Mouse (Mus musculus): Measurements from ENCODE around the gene Tusc2. TPM values are rescaled to one million over a fixed set of nuclear protein-coding genes. Genes with fewer than 3 reads are reported as not detected.

Gene Tusc2
- total RNA-seq (2021) = 10 to 100 TPM; 35.2 to 35.4 TPM
- long read RNA-seq, experiment 1, transcript Tusc2-201 (3 exons, 1,665 nt) = major isoform, 41 of 65 reads
- long read RNA-seq, experiment 1, partial matches to known transcripts = 4 of 65 reads
- long read RNA-seq, experiment 1, other reads (novel, unspliced or antisense) = 20 of 65 reads
- long read RNA-seq, experiment 2, transcript Tusc2-201 (3 exons, 1,665 nt) = major isoform, 34 of 35 reads
- long read RNA-seq, experiment 2, partial matches to known transcripts = 0 of 35 reads
- long read RNA-seq, experiment 2, other reads (novel, unspliced or antisense) = 1 of 35 reads

DNA sequence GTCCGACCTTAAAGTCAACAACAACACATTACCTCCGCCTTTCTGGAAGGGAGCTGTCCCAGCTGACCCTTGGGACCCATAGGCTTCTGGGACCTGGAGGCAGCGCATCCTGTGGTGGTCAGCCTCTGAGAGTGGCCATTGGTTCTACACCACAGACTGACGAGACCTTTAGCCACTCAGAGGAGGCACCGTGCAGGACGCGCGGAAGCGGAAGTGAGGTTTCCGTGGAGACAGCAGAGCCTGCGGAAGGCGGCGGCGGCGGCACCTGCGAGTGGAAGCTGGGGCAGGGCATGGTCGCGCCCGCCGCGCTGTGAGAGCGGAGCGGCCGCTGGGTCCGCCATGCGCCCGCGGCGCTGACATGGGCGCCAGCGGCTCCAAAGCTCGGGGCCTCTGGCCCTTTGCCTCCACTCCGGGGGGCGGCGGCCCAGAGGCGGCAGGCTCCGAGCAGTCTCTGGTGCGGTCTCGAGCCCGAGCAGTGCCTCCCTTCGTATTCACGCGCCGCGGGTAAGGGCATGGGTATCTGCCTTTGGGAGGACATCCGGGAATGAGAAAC lies at the start of gene Tusc2:
Tusc2 (plus strand) TSS at position 227 of the 553 bp plus-strand sequence.
- peak; percentile 96 for DNase-seq

DNA sequence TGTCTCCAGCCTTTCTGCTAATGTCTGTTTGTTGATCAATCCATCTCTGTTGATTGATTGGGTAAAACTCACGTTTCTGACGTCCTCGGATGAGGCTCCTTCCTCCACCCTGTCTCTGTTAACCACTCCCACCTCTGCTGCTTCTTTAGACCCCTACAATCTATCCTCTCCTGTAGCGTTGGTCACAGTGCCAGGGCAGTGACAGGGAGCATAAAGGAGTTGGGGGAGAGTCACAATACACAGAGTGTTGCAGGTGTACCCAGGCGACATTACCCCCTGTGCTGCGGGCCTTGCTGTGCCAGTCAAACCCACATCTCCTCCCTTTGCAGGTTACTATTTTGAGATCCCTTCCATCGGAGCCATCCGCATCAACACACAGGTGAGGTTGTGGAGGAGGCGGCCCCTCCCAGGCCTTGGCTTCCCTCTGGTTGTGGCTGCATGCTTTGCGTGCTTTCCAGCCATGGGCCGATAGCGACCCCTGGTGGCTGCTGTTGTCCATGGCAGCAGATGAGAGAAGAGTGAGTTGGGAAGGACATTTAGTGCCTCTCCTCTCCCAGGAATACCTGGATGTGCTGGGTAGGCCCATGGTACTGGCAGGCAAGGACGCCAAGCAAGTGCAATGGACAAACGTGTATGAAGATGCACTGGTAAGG lies 48.6 kb upstream of the Tusc2 start:
- DNase-seq = peak; percentile 91

DNA sequence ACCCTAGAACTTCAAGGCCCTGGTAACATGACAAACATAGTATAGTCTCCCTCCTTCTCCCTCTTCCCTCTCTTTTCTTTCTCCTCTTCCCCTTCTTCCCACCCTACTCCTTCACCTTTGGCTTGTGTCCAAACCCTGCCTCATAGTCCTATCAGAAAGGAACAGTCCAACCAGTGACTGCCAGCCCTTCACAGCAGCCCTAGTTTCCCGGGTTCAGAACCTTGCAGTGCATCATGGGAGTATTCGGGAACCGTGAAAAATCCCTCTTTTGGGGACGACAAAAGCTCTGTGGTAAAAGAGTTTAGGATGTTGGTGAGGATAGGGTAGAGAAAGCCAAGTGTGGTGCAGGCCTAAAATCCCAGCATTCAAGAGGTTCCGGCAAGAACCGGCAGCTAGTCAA lies 42.7 kb upstream of the Tusc2 start:
- DNase-seq = no peak

DNA sequence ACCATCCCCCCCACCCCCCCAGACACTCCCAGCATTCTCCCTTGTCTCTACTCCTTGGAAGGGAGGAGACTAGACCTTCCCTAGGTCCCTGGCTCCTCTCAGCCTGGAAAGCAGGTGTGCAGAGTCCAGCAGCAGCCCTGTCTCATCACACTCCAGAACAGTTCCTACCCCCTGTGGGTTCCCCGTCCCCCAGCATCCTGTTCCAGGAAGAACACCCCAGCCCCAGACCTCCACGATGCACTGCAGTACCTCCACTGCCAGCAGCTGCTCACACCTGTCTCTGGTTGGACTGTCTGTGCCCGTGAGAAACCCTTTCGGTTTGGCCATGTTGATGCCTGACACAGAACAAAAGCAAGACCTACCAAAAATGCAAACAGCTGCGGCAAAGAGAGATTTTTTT lies 41.9 kb upstream of the Tusc2 start:
- DNase-seq = no peak

DNA sequence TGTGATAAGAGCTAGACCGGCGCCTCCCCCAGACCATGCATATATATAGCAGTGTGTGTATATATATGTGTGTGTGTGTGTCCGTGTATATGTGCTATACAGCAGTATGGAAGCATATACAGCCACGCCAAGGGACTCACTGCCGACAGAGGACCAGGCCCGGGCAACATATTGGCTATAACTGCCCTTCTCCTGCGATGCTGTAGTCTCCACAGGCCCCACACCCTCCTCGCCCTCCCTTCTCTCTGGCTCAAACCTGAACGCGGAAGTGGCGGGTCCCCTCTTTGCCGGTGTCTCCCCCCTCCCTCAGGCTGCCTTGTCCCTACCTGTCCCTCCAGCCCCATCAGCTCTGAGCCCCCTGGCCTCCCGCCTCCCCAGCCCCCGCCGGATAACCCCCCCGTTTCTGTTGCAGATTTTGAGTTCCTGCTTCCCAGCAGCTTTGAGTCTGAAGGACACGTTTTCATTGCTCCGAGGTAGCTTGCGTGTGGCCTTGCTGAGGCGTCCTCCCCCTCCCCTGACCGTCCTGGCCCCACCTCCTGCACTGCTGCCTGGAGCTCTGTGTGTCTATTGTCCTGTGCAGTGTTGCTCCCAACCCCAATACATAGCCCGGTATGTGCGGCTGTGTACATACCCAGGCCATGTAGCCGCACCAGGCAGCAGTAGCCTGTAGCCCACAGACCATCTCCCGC lies 41.2 kb upstream of the Tusc2 start:
- DNase-seq = peak; percentile 65

DNA sequence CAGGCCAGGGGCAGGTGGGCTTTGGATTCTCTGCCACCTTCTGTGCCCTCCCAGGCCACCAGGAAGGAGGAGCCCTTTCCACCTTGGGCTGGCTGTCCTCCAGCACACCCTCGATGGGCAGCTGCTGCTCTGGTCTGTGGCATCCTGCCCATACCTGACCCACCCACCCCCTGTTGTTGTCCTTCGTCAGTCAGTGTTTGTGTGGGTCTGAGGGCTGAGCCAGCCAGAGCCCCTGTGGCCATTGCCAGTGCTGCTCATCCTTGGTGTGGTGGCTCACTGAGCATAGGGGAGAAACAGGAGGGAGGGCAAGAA lies 40.7 kb upstream of the Tusc2 start:
- no peak for DNase-seq

DNA sequence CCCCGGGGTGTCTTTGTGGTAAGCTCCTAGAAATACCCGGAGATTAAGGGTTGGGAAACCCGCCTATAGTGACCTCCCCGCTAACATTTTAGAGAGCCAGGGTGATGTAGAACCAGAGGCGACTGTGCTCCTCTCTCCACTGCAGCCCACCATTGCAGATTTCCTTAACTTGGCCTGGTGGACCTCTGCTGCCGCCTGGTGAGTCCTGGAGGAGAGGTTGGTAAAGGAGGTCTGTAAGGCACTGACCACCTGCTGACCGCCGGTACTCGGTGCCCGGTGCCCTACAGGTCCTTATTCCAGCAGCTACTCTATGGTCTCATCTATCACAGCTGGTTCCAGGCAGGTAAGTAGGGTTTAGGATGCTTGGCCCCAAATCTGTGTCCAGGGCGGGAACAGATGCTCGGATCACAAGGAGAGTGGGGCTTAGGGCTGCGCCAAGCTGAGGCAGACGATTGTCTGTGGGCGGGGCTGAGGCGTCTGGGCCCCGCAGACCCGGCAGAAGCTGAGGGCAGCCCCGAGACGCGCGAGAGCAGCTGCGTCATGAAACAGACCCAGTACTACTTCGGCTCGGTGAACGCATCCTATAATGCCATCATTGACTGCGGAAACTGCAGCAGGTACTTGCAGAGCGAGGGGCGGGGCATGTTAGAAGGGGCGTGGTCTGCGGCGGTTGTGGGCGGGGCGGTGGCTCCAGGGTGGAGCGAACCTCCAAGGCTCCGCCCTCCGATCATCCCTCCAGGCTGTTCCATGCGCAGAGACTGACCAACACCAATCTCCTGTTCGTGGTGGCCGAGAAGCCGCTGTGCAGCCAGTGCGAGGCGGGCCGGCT lies 36.6 kb upstream of the Tusc2 start:
- peak; percentile 91 for DNase-seq

DNA sequence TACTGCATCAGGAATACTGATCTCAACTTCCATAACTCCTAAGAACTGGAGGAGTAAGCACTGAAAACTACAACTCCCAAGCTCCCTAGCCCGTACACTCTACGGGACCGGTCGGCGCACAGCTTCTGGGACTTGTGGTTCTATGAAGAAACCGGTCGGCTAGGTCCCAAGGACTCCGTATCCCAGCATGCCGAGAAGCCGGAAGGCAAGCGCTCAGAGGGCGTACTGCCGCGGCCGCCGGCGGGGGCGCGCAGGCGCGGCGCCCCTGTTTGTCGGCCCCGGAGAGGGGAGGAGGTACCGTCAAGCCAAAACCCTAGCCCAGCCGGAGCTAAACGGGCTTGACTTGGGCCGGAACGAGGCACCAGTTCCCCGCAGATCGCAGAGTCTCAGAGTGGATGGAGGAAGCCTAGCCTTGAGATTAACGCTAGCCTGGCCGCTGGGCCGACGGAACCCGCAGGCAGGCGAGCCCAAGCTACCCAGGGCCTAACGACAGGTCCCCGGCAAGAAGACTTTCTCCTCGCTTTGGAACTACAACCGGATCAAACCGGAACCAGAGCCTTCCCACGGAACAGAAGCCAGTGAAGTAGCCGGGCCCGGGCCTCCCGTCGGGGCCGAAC lies 29.2 kb upstream of the Tusc2 start, which contains the start of gene Tmem115:
Tmem115 (plus strand) TSS at position 155 of the 617 bp plus-strand sequence.
- DNase-seq = peak; percentile 92

DNA sequence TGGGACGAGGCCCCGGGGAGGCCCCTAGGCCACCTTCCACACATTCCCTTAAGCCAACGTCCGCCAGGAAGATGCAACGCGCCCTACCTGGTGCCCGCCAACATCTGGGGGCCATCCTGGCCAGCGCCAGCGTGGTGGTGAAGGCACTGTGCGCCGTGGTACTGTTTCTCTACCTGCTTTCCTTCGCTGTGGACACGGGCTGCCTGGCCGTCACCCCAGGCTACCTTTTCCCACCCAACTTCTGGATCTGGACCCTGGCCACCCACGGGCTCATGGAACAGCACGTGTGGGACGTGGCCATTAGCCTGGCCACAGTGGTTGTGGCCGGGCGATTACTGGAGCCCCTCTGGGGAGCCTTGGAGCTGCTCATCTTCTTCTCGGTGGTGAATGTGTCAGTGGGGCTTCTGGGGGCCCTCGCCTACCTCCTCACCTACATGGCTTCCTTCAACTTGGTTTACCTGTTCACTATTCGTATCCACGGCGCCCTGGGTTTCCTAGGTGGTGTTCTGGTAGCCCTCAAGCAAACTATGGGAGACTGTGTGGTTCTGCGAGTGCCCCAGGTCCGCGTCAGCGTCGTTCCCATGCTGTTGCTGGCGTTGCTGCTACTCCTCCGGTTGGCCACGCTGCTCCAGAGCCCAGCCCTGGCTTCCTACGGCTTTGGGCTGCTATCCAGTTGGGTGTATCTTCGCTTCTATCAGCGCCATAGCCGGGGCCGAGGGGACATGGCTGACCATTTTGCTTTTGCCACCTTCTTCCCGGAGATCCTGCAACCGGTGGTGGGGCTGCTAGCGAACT lies 28.4 kb upstream of the Tusc2 start:
- peak; percentile 58 for DNase-seq

DNA sequence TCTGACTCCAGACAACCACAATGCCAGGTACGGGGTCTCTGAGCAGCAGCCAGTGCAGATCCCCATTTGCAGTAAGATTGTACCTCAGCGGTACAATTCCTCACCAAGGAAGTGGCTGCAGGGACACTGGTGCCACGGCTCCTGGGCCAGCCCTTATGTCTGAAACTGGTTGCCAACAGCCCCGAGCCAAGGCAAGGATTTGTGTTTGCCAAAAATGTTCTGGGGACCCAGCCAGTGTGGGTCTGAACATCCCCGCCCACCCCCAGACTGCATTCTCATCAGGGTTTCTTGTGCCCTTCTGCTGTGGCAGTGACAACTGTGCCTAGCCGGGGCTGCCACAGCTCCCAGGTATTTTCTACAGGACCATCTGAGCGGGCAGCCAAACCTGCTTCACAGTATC lies 24.8 kb upstream of the Tusc2 start:
- no peak for DNase-seq

DNA sequence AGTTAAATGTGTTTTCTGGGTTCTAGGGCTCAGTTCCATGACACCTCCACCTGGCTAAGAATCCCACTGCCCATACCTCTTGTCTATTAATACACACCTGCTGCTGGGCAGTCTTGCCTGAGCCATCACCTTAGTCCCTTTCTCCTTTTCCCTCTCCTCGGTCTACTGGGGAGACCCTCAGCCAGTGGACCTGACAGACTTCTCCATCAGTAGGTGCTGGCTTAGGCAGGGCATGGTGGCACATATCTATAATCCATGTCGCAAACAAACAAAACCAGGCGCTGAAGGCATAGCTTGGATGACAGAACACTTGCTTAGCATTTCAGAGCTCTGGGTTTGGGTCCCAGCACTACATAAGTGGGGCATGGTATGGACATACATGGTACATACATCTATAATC lies 24.3 kb upstream of the Tusc2 start:
- no peak for DNase-seq

DNA sequence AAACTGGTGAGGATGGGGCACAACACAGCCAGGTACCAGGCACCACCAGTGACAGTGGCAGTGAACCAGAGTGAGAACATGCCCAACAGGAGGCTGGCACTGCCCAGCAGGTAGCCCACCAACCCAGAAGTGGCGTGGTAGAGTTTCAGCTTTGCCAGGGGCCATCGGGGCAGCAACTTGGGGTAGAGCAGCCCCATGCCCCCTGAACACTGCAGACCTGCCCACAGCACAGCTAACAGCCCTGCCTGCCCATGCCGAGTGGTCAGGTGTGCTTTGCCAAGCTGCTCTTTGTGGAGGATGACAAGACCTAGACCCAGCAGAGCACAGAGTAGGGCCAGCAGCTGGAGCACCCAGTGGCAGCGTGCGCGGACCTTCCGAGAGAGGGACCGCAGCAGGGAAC lies 23.1 kb upstream of the Tusc2 start:
- no peak for DNase-seq

DNA sequence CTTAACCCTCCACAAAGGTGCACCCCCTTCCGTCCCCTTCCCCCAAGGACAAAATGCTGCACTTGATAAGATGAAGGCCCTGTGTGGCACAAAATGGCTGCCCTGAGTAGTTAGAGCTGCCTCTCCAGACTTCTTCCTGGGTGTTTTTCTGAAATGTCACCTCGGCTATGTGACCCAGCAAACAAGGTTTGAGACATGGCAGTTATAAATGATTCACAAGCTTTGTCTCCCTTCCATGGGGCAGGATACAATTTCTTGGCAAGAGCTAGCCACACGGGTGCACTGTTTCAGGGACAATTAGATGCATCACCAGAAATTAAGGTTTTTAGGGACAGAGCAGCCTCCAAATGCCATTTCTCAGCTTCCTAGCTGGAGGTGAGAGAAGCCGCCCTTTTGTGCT lies 22.6 kb upstream of the Tusc2 start:
- no peak for DNase-seq

DNA sequence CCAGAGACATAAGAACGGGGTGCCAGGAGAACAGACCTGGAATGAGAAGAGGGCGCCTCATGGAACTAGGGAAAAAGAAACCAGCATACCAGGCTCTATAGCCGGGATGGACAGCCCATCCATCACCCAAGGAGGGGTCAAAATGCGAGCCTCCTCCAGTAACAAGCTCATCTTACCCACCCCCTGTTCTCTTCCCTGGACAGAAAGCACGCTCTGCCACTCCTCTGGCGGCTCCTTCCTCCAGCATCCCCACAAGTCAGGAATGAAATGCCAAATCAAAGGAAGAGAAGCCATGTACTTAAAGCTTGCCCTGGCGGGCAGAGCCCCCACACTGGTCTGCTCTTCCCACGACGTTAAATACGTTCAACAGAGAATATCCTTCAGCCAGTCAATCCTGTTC lies 22.1 kb upstream of the Tusc2 start:
- no peak for DNase-seq

DNA sequence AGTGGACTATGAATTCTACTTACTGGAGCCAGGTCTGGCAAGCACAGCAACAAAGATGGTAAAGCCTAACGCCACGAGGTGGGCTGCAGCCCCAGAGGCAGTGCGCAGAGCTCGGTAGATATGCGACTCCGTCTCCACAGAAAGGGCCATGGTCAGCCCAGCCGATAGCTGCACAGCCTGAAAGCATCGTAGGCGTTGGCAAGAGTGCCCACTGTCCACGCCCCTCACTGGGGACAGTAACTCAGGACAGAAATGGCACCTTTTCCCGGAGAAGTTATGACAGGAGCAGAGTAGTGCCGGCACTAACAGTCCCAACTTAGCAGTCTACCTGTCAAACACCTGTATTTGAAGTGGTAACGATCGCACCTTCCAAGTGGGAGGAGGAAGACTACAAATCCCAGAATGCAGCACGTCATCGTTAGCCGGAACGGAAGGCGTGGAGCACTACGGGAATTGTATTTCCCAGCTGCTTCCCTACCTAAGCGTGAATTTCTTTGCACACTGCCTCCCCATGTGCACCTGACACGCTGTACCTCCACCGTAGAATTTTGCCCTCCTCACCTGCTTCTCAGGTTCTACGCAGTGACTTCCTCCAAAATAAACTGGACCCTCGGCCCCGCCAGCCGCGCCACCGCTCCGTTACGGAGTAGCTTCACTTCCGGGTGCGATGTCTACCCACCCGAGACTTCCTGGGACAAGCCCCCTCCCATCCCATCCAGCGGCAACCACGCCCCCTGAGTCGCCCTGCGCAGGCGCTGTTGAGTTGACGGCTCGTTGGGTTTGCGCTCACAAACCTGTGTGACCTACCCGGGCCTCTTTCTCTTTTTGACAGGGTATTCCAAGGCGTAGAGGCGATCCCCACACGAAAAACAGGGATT lies 21.3 kb upstream of the Tusc2 start, which contains the start of the genes Cyb561d2 and Nprl2:
Cyb561d2 (minus strand) TSS at position 720 of the 878 bp plus-strand sequence.
Nprl2 (plus strand) TSS at position 753 of the 878 bp plus-strand sequence.
- peak; percentile 96 for DNase-seq

DNA sequence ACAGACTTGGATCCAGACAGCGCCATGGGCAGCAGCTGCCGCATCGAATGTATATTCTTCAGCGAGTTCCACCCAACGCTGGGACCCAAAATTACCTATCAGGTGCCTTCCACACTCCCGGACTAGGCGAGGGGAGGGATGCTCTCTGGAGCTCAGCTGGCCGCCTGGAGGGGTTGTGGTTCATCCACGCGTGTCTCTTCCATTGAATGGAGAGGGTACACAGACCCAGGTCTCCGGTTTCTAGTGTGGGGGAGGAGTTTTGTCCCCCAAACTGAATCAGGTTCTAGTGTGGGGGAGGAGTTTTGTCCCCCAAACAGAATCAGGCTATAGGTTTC lies 20.7 kb upstream of the Tusc2 start:
- no peak for DNase-seq

DNA sequence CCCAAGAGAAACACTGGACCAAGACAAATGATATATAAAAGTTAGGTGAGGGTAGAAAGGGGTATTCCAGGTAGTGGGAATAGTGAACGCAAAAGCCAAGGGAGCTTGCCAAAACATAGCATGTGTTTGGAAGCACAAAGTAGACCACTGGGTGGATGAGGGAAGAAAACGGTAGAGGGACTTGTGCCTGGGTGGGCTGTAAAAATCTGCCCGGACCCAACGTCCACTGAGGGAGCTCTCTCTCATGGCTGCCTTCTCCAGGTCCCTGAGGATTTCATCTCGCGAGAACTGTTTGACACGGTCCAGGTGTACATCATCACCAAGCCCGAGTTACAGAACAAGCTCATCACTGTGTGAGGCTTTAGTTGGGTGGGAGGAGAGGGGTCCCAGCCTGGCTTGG lies 20.3 kb upstream of the Tusc2 start:
- DNase-seq = no peak

DNA sequence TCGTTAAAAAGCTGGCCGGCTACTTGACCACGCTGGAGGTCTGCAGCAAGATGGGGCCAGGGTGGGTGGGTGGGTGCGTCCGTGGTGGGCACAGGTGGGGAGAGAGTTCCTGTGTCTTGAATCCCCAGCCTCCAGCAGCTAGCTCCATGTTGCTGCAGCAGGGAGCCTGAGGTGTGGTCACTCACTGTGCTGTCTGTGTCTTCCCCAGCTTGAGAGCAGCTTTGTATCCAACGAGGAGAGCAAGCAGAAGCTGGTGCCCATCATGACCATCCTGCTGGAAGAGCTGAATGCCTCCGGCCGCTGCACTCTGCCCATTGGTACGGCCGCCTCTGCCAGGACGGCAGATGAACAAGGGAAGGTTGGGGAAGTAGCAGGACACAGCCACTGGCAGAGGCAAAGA lies 19.8 kb upstream of the Tusc2 start:
- DNase-seq = no peak

DNA sequence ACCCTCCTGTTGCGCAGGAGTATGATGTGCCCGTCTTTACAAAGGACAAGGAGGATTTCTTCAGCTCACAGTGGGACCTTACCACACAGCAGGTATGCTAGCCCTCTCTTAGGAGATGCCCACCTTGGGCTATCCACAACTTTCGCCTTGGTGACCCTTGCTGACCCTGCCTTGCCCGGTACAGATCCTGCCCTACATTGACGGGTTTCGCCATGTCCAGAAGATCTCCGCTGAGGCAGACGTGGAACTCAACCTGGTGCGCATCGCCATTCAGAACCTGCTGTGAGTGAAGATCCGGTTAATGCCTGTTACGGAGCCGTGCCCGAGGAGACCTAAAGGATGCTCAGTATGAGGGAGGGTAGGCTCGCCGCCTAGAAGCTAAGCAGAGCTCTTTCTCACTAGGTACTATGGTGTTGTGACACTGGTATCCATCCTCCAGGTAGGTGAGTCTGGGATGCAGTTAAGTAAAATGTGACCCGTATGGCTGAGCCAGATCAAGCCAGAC lies 18.8 kb upstream of the Tusc2 start:
- no peak for DNase-seq

DNA sequence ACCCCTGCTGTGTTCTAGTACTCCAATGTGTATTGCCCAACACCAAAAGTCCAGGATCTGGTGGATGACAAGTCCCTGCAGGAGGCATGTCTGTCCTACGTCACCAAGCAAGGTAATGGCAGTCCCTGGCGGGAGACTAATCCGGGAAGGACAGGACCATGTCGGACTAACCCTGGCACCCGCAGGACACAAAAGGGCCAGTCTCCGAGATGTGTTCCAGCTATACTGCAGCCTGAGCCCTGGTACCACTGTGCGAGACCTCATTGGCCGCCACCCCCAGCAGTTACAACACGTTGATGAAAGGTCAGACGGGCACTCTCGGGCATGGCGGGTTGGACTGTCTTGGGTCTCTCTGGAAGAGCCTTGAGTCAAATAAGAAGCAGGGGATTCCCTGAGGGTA lies 18.3 kb upstream of the Tusc2 start:
- no peak for DNase-seq
